Mouse (Mus musculus): ENCODE data around the gene Sh3yl1. TPM values are rescaled to one million over a fixed set of nuclear protein-coding genes. Genes with fewer than 3 reads are reported as not detected.

The Sh3yl1 gene
- polyA plus RNA-seq, 1 experiment from 2014 or later: 23.1 TPM

DNA sequence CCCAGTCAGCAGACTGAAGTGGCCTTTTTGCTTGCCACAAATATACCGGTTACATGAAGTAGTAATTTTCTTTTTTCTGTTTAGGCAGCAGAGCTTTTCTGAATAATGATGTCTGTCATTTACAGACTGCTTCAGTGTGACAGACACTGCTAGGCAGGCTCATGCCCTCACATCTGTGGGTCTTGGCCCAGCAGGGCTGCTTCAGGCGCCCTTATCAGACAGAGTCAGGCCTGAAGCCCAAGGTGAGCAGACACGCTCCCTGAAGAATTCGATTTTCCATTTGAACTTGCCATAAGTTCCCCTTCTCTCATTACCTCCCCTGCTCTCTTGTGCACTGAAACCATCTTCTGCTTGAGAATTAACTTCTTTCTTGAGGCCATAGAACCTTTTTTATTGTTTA is 23.5 kb upstream of the Sh3yl1 start:
- Histone ChIP-seq H3K4me2 (ENCODE audit: low read depth) (no peak overlapping the region), H3K27me3 (ENCODE audit: control insufficient read depth, insufficient read depth, low read length) (peaks cover 26% of the 10 kb centered on the region), H3K9me3 (ENCODE audit: control insufficient read depth, low read length) (no peaks in the 10 kb centered on the region), H3K4me3 (ENCODE audit: low read depth, low read length) (no peak overlapping the region), H3K9ac (ENCODE audit: low read length) (no peak overlapping the region), H3K36me3 (ENCODE audit: control insufficient read depth, insufficient read depth, low read length) (no peaks in the 10 kb centered on the region), H3K27ac (ENCODE audit: low read depth, low read length) (no peak overlapping the region), H3K4me1 (ENCODE audit: control insufficient read depth, insufficient read depth, low read length) (peaks cover 5% of the 10 kb centered on the region; the same call in 1 of the 2 replicates)
- no peak for ATAC-seq (ENCODE audit: insufficient read depth, low FRiP score, low TSS enrichment)
- no peak for DNase-seq (ENCODE audit: low spot score)
- WGBS: 87% methylated on average over 4 of the region's 4 CpGs

DNA sequence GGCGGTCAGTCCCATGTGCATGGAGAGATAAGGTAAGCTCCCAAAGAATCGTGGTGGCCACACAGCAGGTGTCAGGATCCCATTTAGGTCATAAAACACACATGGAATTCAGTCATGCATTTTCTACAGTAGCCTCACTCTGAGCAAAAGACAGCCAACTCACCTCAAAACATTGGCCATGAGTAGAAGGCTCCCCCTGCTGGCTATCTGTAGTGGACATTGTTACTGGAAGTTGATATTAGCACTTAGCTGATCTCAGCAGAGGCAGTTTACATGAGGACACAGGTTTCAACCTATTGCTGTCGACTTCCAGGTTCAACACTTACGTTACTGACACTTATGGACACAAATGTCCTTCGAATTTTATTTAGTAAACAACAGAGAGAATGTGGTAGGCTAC is 21.4 kb upstream of the Sh3yl1 start:
- H3K4me3 ChIP-seq (ENCODE audit: low read depth, low read length): no peak overlapping the region
- DNase-seq (ENCODE audit: low spot score) (peak; percentile 73), ATAC-seq (ENCODE audit: insufficient read depth, low FRiP score, low TSS enrichment) (no peak)
- no peak overlapping the region for H3K4me2 ChIP-seq (ENCODE audit: low read depth)
- H3K27me3 ChIP-seq (ENCODE audit: control insufficient read depth, insufficient read depth, low read length): peaks cover 8% of the 10 kb centered on the region
- no peak overlapping the region for H3K9ac ChIP-seq (ENCODE audit: low read length)
- no peak overlapping the region for H3K27ac ChIP-seq (ENCODE audit: low read depth, low read length)
- 43% methylated on average over 5 of the region's 5 CpGs for WGBS
- no peaks in the 10 kb centered on the region for H3K4me1 ChIP-seq (ENCODE audit: control insufficient read depth, insufficient read depth, low read length)
- no peaks in the 10 kb centered on the region for H3K9me3 ChIP-seq (ENCODE audit: control insufficient read depth, low read length)
- no peaks in the 10 kb centered on the region for H3K36me3 ChIP-seq (ENCODE audit: control insufficient read depth, insufficient read depth, low read length)

DNA sequence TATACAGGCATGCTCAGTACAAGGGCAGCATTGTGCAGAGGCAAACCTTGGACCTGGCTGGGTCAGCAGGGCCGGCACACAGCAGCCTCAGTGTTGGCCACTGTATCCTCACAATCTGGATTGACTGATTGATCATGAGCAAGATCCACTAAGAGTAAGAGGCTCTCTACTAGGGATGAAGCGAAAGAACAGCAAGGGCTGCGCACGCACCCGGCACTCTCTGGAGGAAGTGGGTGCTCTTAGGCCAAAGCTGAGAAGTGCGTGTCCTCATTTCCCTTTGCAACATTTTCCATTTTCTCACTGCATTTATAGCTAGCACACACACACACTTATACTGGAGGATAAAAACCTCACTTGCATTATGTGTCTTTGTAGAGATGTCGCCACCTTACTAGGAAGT is 20.0 kb upstream of the Sh3yl1 start:
- H3K27me3 ChIP-seq (ENCODE audit: control insufficient read depth, insufficient read depth, low read length): no peaks in the 10 kb centered on the region

DNA sequence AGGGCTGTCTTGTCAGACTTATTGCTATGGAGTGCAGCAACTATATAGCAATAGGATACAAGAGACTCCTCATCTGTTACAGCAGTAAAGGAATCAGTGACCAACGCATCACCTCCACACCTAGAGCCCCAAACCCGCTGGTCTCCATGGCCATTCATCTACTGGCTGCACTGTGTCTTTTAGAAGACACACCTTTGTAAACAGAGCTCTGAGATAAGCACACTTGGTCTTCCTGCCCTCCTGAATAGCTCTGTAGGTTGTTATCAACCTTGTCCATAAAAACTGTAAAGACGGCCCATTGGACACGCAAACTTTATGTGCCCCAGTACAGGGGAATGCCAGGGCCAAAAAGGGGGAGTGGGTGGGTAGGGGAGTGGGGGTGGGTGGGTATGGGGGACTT is 14.4 kb upstream of the Sh3yl1 start:
- ATAC-seq (ENCODE audit: insufficient read depth, low FRiP score, low TSS enrichment) (no peak), DNase-seq (ENCODE audit: low spot score) (no peak)
- no peak overlapping the region for H3K27ac ChIP-seq (ENCODE audit: low read depth, low read length)
- no peak overlapping the region for H3K4me2 ChIP-seq (ENCODE audit: low read depth)
- no peak overlapping the region for H3K4me3 ChIP-seq (ENCODE audit: low read depth, low read length)
- WGBS: 91% methylated on average over 4 of the region's 4 CpGs
- H3K9me3 ChIP-seq (ENCODE audit: control insufficient read depth, low read length): no peaks in the 10 kb centered on the region
- no peak overlapping the region for H3K9ac ChIP-seq (ENCODE audit: low read length)
- peaks cover 4% of the 10 kb centered on the region for H3K36me3 ChIP-seq (ENCODE audit: control insufficient read depth, insufficient read depth, low read length)
- no peaks in the 10 kb centered on the region for H3K4me1 ChIP-seq (ENCODE audit: control insufficient read depth, insufficient read depth, low read length)
- H3K27me3 ChIP-seq (ENCODE audit: control insufficient read depth, insufficient read depth, low read length): no peaks in the 10 kb centered on the region

More for the DNA sequence above, 20.0 kb upstream of the Sh3yl1 start:
- DNase-seq (ENCODE audit: low spot score): no peak
- Histone ChIP-seq H3K27ac (ENCODE audit: low read depth, low read length) (no peak overlapping the region), H3K4me1 (ENCODE audit: control insufficient read depth, insufficient read depth, low read length) (no peaks in the 10 kb centered on the region), H3K4me3 (ENCODE audit: low read depth, low read length) (no peak overlapping the region), H3K9me3 (ENCODE audit: control insufficient read depth, low read length) (no peaks in the 10 kb centered on the region), H3K4me2 (ENCODE audit: low read depth) (no peak overlapping the region), H3K9ac (ENCODE audit: low read length) (no peak overlapping the region), H3K36me3 (ENCODE audit: control insufficient read depth, insufficient read depth, low read length) (no peaks in the 10 kb centered on the region)
- ATAC-seq (ENCODE audit: insufficient read depth, low FRiP score, low TSS enrichment): no peak
- WGBS: 86% methylated on average over 7 of the region's 7 CpGs

DNA sequence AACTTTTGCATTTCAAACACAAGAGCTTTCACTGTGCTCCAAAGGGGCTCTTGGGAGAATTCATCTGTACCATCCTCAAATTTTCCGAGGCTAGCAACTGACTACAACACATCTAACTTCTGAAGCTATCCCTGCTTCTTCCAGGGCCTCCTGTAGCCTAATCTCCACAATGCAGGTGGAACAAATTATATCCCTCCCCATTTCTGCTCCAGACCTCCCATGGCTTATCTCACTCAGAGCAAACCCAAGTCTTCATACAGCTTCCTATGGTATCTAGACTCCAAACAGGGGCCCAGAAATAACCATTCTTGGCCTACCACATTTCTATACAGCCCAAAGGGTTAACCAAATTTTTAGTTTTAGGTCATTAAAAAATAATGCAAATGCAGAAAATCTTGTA is 2.8 kb upstream of the Sh3yl1 start:
- no peaks in the 10 kb centered on the region for H3K9me3 ChIP-seq (ENCODE audit: control insufficient read depth, low read length)
- H3K4me2 ChIP-seq (ENCODE audit: low read depth): no peak overlapping the region
- no peaks in the 10 kb centered on the region for H3K27me3 ChIP-seq (ENCODE audit: control insufficient read depth, insufficient read depth, low read length)
- WGBS: 80% methylated on average over 1 of the region's 1 CpGs
- no peak overlapping the region for H3K4me3 ChIP-seq (ENCODE audit: low read depth, low read length)
- peaks cover 6% of the 10 kb centered on the region for H3K4me1 ChIP-seq (ENCODE audit: control insufficient read depth, insufficient read depth, low read length)
- H3K9ac ChIP-seq (ENCODE audit: low read length): no peak overlapping the region
- DNase-seq (ENCODE audit: low spot score): no peak
- H3K27ac ChIP-seq (ENCODE audit: low read depth, low read length): no peak overlapping the region
- no peak for ATAC-seq (ENCODE audit: insufficient read depth, low FRiP score, low TSS enrichment)
- H3K36me3 ChIP-seq (ENCODE audit: control insufficient read depth, insufficient read depth, low read length): no peaks in the 10 kb centered on the region

DNA sequence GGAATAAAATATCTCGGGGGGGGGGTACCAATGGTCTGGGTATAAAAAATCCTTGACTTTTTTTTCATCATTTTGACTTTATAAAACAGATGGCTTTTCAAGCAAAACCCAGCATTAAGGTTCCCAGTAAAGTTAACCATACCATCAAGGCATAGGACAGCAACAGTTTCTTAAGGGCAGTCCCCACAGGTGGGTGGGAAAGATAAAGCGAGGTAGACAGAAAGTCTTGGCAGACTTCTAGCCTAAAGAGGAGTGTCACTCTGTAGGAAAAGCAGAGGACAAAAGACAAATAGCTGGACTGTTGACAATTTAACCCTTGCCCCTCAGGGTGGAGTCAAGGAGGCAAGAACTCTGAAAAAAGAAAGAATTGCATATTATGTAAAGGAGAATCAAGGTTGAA is 1.6 kb upstream of the Sh3yl1 start:
- H3K4me2 ChIP-seq (ENCODE audit: low read depth): no peak overlapping the region
- no peak for DNase-seq (ENCODE audit: low spot score)
- no peaks in the 10 kb centered on the region for H3K36me3 ChIP-seq (ENCODE audit: control insufficient read depth, insufficient read depth, low read length)
- H3K4me3 ChIP-seq (ENCODE audit: low read depth, low read length): no peak overlapping the region
- peaks cover 6% of the 10 kb centered on the region for H3K4me1 ChIP-seq (ENCODE audit: control insufficient read depth, insufficient read depth, low read length)
- no peak overlapping the region for H3K9ac ChIP-seq (ENCODE audit: low read length)
- ATAC-seq (ENCODE audit: insufficient read depth, low FRiP score, low TSS enrichment): no peak
- no peak overlapping the region for H3K27ac ChIP-seq (ENCODE audit: low read depth, low read length)
- WGBS: 78% methylated on average over 2 of the region's 2 CpGs
- H3K27me3 ChIP-seq (ENCODE audit: control insufficient read depth, insufficient read depth, low read length): no peaks in the 10 kb centered on the region
- no peaks in the 10 kb centered on the region for H3K9me3 ChIP-seq (ENCODE audit: control insufficient read depth, low read length)

DNA sequence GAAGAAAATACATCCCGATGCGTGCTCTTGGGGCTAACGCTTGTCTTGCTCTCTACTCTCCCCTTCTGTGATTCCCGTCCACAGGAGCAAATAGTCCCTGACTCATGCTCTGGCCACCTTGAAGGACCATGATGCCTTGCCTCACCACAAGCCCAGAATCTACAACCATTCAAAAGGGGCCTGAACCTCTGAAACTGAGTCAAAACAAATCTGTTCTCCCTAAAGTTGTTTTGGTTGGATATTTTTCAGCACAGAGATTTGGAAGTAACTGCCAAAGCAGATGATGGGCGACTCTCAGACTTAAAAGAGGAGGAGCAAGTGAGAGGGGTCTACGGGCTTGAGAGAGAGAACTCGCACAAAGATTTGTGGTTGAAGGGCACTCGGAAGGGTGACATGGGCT is 608 bp upstream of the Sh3yl1 start:
- no peak; the same call in 1 of the 2 replicates for ATAC-seq (ENCODE audit: insufficient read depth, low FRiP score, low TSS enrichment)
- Histone ChIP-seq H3K4me2 (ENCODE audit: low read depth) (peak overlapping the region; percentile 86), H3K4me3 (ENCODE audit: low read depth, low read length) (peak overlapping the region; percentile 74), H3K36me3 (ENCODE audit: control insufficient read depth, insufficient read depth, low read length) (no peaks in the 10 kb centered on the region), H3K9ac (ENCODE audit: low read length) (peak overlapping the region; percentile 73), H3K4me1 (ENCODE audit: control insufficient read depth, insufficient read depth, low read length) (peaks cover 6% of the 10 kb centered on the region), H3K27ac (ENCODE audit: low read depth, low read length) (no peak overlapping the region), H3K9me3 (ENCODE audit: control insufficient read depth, low read length) (no peaks in the 10 kb centered on the region), H3K27me3 (ENCODE audit: control insufficient read depth, insufficient read depth, low read length) (no peaks in the 10 kb centered on the region)
- peak; percentile 13 for DNase-seq (ENCODE audit: low spot score)
- 20% methylated on average over 8 of the region's 8 CpGs for WGBS

DNA sequence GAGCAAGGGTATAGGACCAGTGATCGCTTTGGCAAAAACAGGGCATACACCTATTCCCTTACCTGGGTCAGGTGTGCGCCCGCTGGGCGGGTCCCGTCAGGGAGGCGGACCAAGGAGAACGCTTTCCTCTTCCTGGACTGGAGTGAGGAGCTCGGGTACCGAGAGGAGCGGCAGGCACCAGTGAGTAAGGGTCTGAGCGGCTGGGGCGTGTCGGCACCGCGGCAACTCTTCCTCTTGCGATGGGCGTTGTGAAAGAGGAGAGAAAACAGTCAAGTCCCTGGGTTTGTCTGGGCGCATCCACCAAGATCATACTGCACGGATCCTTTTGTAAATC is 547 bp downstream of the Sh3yl1 start:
- H3K4me1 ChIP-seq (ENCODE audit: control insufficient read depth, insufficient read depth, low read length): peaks cover 6% of the 10 kb centered on the region
- ATAC-seq (ENCODE audit: insufficient read depth, low FRiP score, low TSS enrichment): peak; percentile 76
- WGBS: 0% methylated on average over 18 of the region's 19 CpGs
- peak overlapping the region; percentile 74 for H3K4me3 ChIP-seq (ENCODE audit: low read depth, low read length)
- H3K36me3 ChIP-seq (ENCODE audit: control insufficient read depth, insufficient read depth, low read length): no peaks in the 10 kb centered on the region
- H3K9me3 ChIP-seq (ENCODE audit: control insufficient read depth, low read length): no peaks in the 10 kb centered on the region
- peak overlapping the region; percentile 86 for H3K4me2 ChIP-seq (ENCODE audit: low read depth)
- no peak for DNase-seq (ENCODE audit: low spot score)
- H3K27me3 ChIP-seq (ENCODE audit: control insufficient read depth, insufficient read depth, low read length): no peaks in the 10 kb centered on the region
- peak overlapping the region; percentile 73 for H3K9ac ChIP-seq (ENCODE audit: low read length)
- H3K27ac ChIP-seq (ENCODE audit: low read depth, low read length): no peak overlapping the region

DNA sequence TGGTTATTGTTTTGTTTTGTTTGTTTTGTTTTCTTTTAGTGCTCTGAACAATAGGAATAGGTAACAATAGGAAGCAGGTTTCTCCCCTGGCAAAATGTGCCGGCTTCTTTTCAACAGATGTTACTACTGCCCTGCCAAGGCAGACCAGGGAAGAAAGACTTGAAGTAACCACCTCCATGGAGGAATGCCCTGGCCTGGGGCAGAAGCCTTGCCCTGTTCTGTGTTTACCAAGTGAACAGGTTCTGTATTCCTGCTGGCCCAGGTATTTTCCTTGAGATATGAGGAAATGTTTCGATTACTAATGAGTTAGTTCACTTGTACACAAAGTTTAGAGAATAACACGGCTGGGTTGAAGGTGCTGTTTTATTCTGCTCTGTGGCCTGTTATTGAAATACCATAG is 1.4 kb downstream of the Sh3yl1 start:
- H3K9ac ChIP-seq (ENCODE audit: low read length): no peak overlapping the region
- WGBS: 65% methylated on average over 3 of the region's 3 CpGs
- H3K27me3 ChIP-seq (ENCODE audit: control insufficient read depth, insufficient read depth, low read length): no peaks in the 10 kb centered on the region
- no peaks in the 10 kb centered on the region for H3K9me3 ChIP-seq (ENCODE audit: control insufficient read depth, low read length)
- DNase-seq (ENCODE audit: low spot score): no peak
- peak overlapping the region; percentile 74; the same call in 1 of the 2 replicates for H3K4me3 ChIP-seq (ENCODE audit: low read depth, low read length)
- H3K36me3 ChIP-seq (ENCODE audit: control insufficient read depth, insufficient read depth, low read length): no peaks in the 10 kb centered on the region
- peaks cover 6% of the 10 kb centered on the region for H3K4me1 ChIP-seq (ENCODE audit: control insufficient read depth, insufficient read depth, low read length)
- H3K27ac ChIP-seq (ENCODE audit: low read depth, low read length): no peak overlapping the region
- peak overlapping the region; percentile 86; the same call in 1 of the 2 replicates for H3K4me2 ChIP-seq (ENCODE audit: low read depth)
- no peak for ATAC-seq (ENCODE audit: insufficient read depth, low FRiP score, low TSS enrichment)
